Mouse (Mus musculus) stomach, embryonic 15.5 days (tissue): ENCODE data around the gene Cnksr3. TPM values are rescaled to one million over a fixed set of nuclear protein-coding genes. Genes with fewer than 3 reads are reported as not detected.

Experiments
- ATAC-seq: fragments of 200-750 bp; cut with Nextera tagmentation; 2 replicates; pipeline ENCODE4 v1.8.0; 2017; ENCODE audit warnings: low read depth, moderate number of reproducible peaks, moderate TSS enrichment; ENCODE audit not compliant: insufficient read depth, low FRiP score
- H3K27ac ChIP-seq: fragments of 300-500 bp; sonication (generic); 2 replicates; pipeline ENCODE4 v1.5.1; 2015; ENCODE audit warnings: mild to moderate bottlenecking, inconsistent platforms
- H3K27me3 ChIP-seq: fragments of 300-500 bp; sonication (generic); replicated peaks from 2 replicates; pipeline ENCODE4 v1.6.1; 2015; ENCODE audit warnings: inconsistent platforms
- H3K36me3 ChIP-seq: fragments of 300-500 bp; sonication (generic); 2 replicates; pipeline ENCODE4 v1.6.1; 2015; ENCODE audit warnings: inconsistent platforms
- H3K4me1 ChIP-seq: fragments of 300-500 bp; sonication (generic); 2 replicates; pipeline ENCODE4 v1.6.1; 2015; ENCODE audit warnings: inconsistent platforms
- H3K4me2 ChIP-seq: fragments of 300-500 bp; sonication (generic); 2 replicates; pipeline ENCODE4 v1.6.1; 2015; ENCODE audit warnings: mild to moderate bottlenecking, inconsistent platforms
- H3K4me3 ChIP-seq: fragments of 300-500 bp; sonication (generic); replicated peaks from 2 replicates; pipeline ENCODE4 v1.5.1; 2015; ENCODE audit warnings: inconsistent platforms
- H3K9ac ChIP-seq: fragments of 300-500 bp; sonication (generic); 2 replicates; pipeline ENCODE4 v1.6.1; 2015; ENCODE audit warnings: inconsistent platforms
- H3K9me3 ChIP-seq: fragments of 300-500 bp; sonication (generic); 2 replicates; pipeline ENCODE4 v1.6.1; 2016; ENCODE audit warnings: inconsistent platforms
- WGBS: fragments of 180-500 bp; shearing (Covaris S2); methylation state at CpG from one replicate; pipeline ENCODE4 v1.1.7; 2015; 5-methylcytosine and 5-hydroxymethylcytosine counted together
- polyA plus RNA-seq: library from polyadenylated mRNA; unstranded; fragments of >200 nt; fragmentation: Nextera tagmentation; extraction: Ambion mirVana; gene quantifications from 2 replicates; pipeline ENCODE4 v1.2.1, GENCODE M21; 2015

Gene Cnksr3
- polyA plus RNA-seq, 1 experiment from 2014 or later, result 14.6 TPM

- H3K4me2 ChIP-seq, result no peak overlapping the region; the same call in 1 of the 2 replicates
- no peaks in the 10 kb centered on the region for H3K27me3 ChIP-seq
- no peak overlapping the region for H3K4me3 ChIP-seq
- peaks cover 11% of the 10 kb centered on the region; the same call in 1 of the 2 replicates for H3K4me1 ChIP-seq
- H3K27ac ChIP-seq, result no peak overlapping the region
- no peak for ATAC-seq
- H3K36me3 ChIP-seq, result peaks cover 7% of the 10 kb centered on the region; the same call in 1 of the 2 replicates
- 71% methylated on average over 12 of the region's 12 CpGs for WGBS
- H3K9me3 ChIP-seq, result no peaks in the 10 kb centered on the region
- H3K9ac ChIP-seq, result no peak overlapping the region
Measured at GRCm38 (mm10) chr10:7138049-7138448, 74.0 kb downstream of the Cnksr3 start.

GRCm38 (mm10) chr10:7135751-7136150 lies 76.3 kb downstream of the Cnksr3 start:
- H3K27me3 ChIP-seq, result no peaks in the 10 kb centered on the region
- no peak overlapping the region for H3K4me2 ChIP-seq
- H3K4me1 ChIP-seq, result 0 out of 2 replicates have a peak, but pooled peaks cover 7% of the 10 kb centered on the region
- ATAC-seq, result no peak
- 64% methylated on average over 2 of the region's 2 CpGs for WGBS
- H3K4me3 ChIP-seq, result no peak overlapping the region
- H3K27ac ChIP-seq, result peak overlapping the region; percentile 40; the same call in 1 of the 2 replicates
- H3K9ac ChIP-seq, result no peak overlapping the region
- H3K36me3 ChIP-seq, result peaks cover 11% of the 10 kb centered on the region; the same call in 1 of the 2 replicates
- no peaks in the 10 kb centered on the region for H3K9me3 ChIP-seq

- no peak overlapping the region for H3K4me3 ChIP-seq
- no peaks in the 10 kb centered on the region for H3K27me3 ChIP-seq
- no peak overlapping the region for H3K27ac ChIP-seq
- H3K9me3 ChIP-seq, result no peaks in the 10 kb centered on the region
- H3K4me2 ChIP-seq, result no peak overlapping the region
- H3K36me3 ChIP-seq, result peaks cover 22% of the 10 kb centered on the region
- no peak overlapping the region for H3K9ac ChIP-seq
- ATAC-seq, result no peak
- H3K4me1 ChIP-seq, result 0 out of 2 replicates have a peak, but pooled peaks cover 7% of the 10 kb centered on the region
- WGBS, result 91% methylated on average over 5 of the region's 5 CpGs
Measured at GRCm38 (mm10) chr10:7133005-7133404, 79.0 kb downstream of the Cnksr3 start.

- H3K36me3 ChIP-seq, result peaks cover 29% of the 10 kb centered on the region
- 96% methylated on average over 3 of the region's 3 CpGs for WGBS
- H3K9ac ChIP-seq, result no peak overlapping the region
- no peak for ATAC-seq
- no peak overlapping the region for H3K27ac ChIP-seq
- no peaks in the 10 kb centered on the region for H3K9me3 ChIP-seq
- H3K27me3 ChIP-seq, result no peaks in the 10 kb centered on the region
- H3K4me1 ChIP-seq, result 0 out of 2 replicates have a peak, but pooled peaks cover 7% of the 10 kb centered on the region
- no peak overlapping the region for H3K4me2 ChIP-seq
- no peak overlapping the region for H3K4me3 ChIP-seq
Measured at GRCm38 (mm10) chr10:7131441-7131840, 80.6 kb downstream of the Cnksr3 start.

GRCm38 (mm10) chr10:7127828-7128227 lies 84.2 kb downstream of the Cnksr3 start:
- H3K27me3 ChIP-seq, result no peaks in the 10 kb centered on the region
- H3K27ac ChIP-seq, result no peak overlapping the region
- no peaks in the 10 kb centered on the region for H3K4me1 ChIP-seq
- no peaks in the 10 kb centered on the region for H3K9me3 ChIP-seq
- 87% methylated on average over 9 of the region's 9 CpGs for WGBS
- ATAC-seq, result no peak
- H3K4me2 ChIP-seq, result no peak overlapping the region
- H3K36me3 ChIP-seq, result peaks cover 22% of the 10 kb centered on the region
- H3K9ac ChIP-seq, result no peak overlapping the region
- H3K4me3 ChIP-seq, result no peak overlapping the region

- ATAC-seq, result no peak
- 74% methylated on average over 12 of the region's 12 CpGs for WGBS
- Histone ChIP-seq H3K4me3 (no peak overlapping the region), H3K27ac (no peak overlapping the region), H3K36me3 (peaks cover 18% of the 10 kb centered on the region), H3K9me3 (no peaks in the 10 kb centered on the region), H3K4me1 (no peaks in the 10 kb centered on the region), H3K27me3 (no peaks in the 10 kb centered on the region), H3K4me2 (no peak overlapping the region), H3K9ac (no peak overlapping the region)
Measured at GRCm38 (mm10) chr10:7126882-7127281, 85.2 kb downstream of the Cnksr3 start.

- Histone ChIP-seq H3K4me1 (no peaks in the 10 kb centered on the region), H3K4me3 (no peak overlapping the region), H3K27ac (no peak overlapping the region), H3K36me3 (peaks cover 18% of the 10 kb centered on the region), H3K4me2 (no peak overlapping the region), H3K9me3 (no peaks in the 10 kb centered on the region), H3K9ac (no peak overlapping the region), H3K27me3 (no peaks in the 10 kb centered on the region)
- 60% methylated on average over 7 of the region's 7 CpGs for WGBS
- no peak for ATAC-seq
Measured at GRCm38 (mm10) chr10:7126287-7126686, 85.8 kb downstream of the Cnksr3 start.

GRCm38 (mm10) chr10:7124993-7125392 lies 87.0 kb downstream of the Cnksr3 start:
- H3K36me3 ChIP-seq, result peaks cover 13% of the 10 kb centered on the region
- no peaks in the 10 kb centered on the region for H3K27me3 ChIP-seq
- no peak overlapping the region for H3K27ac ChIP-seq
- H3K9ac ChIP-seq, result no peak overlapping the region
- H3K4me2 ChIP-seq, result no peak overlapping the region
- H3K9me3 ChIP-seq, result no peaks in the 10 kb centered on the region
- WGBS, result 61% methylated on average over 7 of the region's 7 CpGs
- H3K4me1 ChIP-seq, result 0 out of 2 replicates have a peak, but pooled peaks cover 5% of the 10 kb centered on the region
- no peak for ATAC-seq
- H3K4me3 ChIP-seq, result no peak overlapping the region

- H3K36me3 ChIP-seq, result peaks cover 10% of the 10 kb centered on the region
- no peak overlapping the region for H3K4me2 ChIP-seq
- no peak overlapping the region for H3K4me3 ChIP-seq
- no peaks in the 10 kb centered on the region for H3K27me3 ChIP-seq
- peaks cover 11% of the 10 kb centered on the region; the same call in 1 of the 2 replicates for H3K4me1 ChIP-seq
- ATAC-seq, result no peak
- H3K9ac ChIP-seq, result no peak overlapping the region
- 88% methylated on average over 4 of the region's 4 CpGs for WGBS
- H3K9me3 ChIP-seq, result no peaks in the 10 kb centered on the region
- no peak overlapping the region for H3K27ac ChIP-seq
Measured at GRCm38 (mm10) chr10:7122294-7122693, 89.7 kb downstream of the Cnksr3 start.

GRCm38 (mm10) chr10:7120206-7120605 lies 91.8 kb downstream of the Cnksr3 start:
- 91% methylated on average over 13 of the region's 13 CpGs for WGBS

GRCm38 (mm10) chr10:7118258-7119077 lies 93.6 kb downstream of the Cnksr3 start:
- peaks cover 11% of the 10 kb centered on the region; the same call in 1 of the 2 replicates for H3K4me1 ChIP-seq
- 49% methylated on average over 10 of the region's 10 CpGs for WGBS
- no peaks in the 10 kb centered on the region for H3K27me3 ChIP-seq
- no peaks in the 10 kb centered on the region for H3K9me3 ChIP-seq
- H3K9ac ChIP-seq, result no peak overlapping the region
- H3K36me3 ChIP-seq, result peaks cover 2% of the 10 kb centered on the region
- H3K4me2 ChIP-seq, result no peak overlapping the region
- H3K4me3 ChIP-seq, result no peak overlapping the region
- H3K27ac ChIP-seq, result peak overlapping the region; percentile 61
- peak; percentile 79 for ATAC-seq

More at GRCm38 (mm10) chr10:7120206-7120605, 91.8 kb downstream of the Cnksr3 start:
- Histone ChIP-seq H3K9me3 (no peaks in the 10 kb centered on the region), H3K4me1 (peaks cover 11% of the 10 kb centered on the region; the same call in 1 of the 2 replicates), H3K36me3 (peaks cover 2% of the 10 kb centered on the region), H3K27ac (no peak overlapping the region), H3K4me2 (no peak overlapping the region), H3K4me3 (no peak overlapping the region), H3K27me3 (no peaks in the 10 kb centered on the region), H3K9ac (no peak overlapping the region)
- ATAC-seq, result no peak

GRCm38 (mm10) chr10:7117785-7118184 lies 94.3 kb downstream of the Cnksr3 start:
- Histone ChIP-seq H3K4me1 (peaks cover 11% of the 10 kb centered on the region; the same call in 1 of the 2 replicates), H3K36me3 (peaks cover 2% of the 10 kb centered on the region), H3K9me3 (no peaks in the 10 kb centered on the region), H3K4me2 (no peak overlapping the region), H3K27ac (peak overlapping the region; percentile 61; the same call in 1 of the 2 replicates), H3K4me3 (no peak overlapping the region), H3K27me3 (no peaks in the 10 kb centered on the region), H3K9ac (no peak overlapping the region)
- WGBS, result 39% methylated on average over 7 of the region's 7 CpGs
- no peak for ATAC-seq
